Mouse (Mus musculus) hindbrain, embryonic 15.5 days (tissue): ENCODE data around the gene Adarb1. TPM values are rescaled to one million over a fixed set of nuclear protein-coding genes. Genes with fewer than 3 reads are reported as not detected.

Experiments
- ATAC-seq: fragments of 200-750 bp; cut with Nextera tagmentation; 2 replicates; pipeline ENCODE4 v1.8.0; 2017; ENCODE audit warnings: low read depth, moderate number of reproducible peaks, moderate TSS enrichment; ENCODE audit not compliant: low FRiP score
- H3K27ac ChIP-seq: fragments of 300-500 bp; sonication (generic); replicated peaks from 2 replicates; pipeline ENCODE4 v1.5.1; 2015; ENCODE audit warnings: mild to moderate bottlenecking, inconsistent platforms
- H3K27me3 ChIP-seq: fragments of 300-500 bp; sonication (generic); 2 replicates; pipeline ENCODE4 v1.6.1; 2015; ENCODE audit warnings: control low read depth, inconsistent platforms
- H3K36me3 ChIP-seq: fragments of 300-500 bp; sonication (generic); 2 replicates; pipeline ENCODE4 v1.6.1; 2015; ENCODE audit warnings: control low read depth, inconsistent platforms
- H3K4me1 ChIP-seq: fragments of 300-500 bp; sonication (generic); replicated peaks from 2 replicates; pipeline ENCODE4 v1.6.1; 2015; ENCODE audit warnings: control low read depth, inconsistent platforms
- H3K4me2 ChIP-seq: fragments of 300-500 bp; sonication (generic); 2 replicates; pipeline ENCODE4 v1.6.1; 2015; ENCODE audit warnings: moderate library complexity, mild to moderate bottlenecking, inconsistent platforms
- H3K4me3 ChIP-seq: fragments of 300-500 bp; sonication (generic); 2 replicates; pipeline ENCODE4 v1.5.1; 2015; ENCODE audit warnings: mild to moderate bottlenecking, inconsistent platforms
- H3K9ac ChIP-seq: fragments of 300-500 bp; sonication (generic); 2 replicates; pipeline ENCODE4 v1.6.1; 2015; ENCODE audit warnings: inconsistent platforms
- H3K9me3 ChIP-seq: fragments of 300-500 bp; sonication (generic); 2 replicates; pipeline ENCODE4 v1.6.1; 2016; ENCODE audit warnings: control low read depth, inconsistent platforms
- WGBS: fragments of 180-500 bp; shearing (Covaris S2); methylation state at CpG from one replicate; pipeline ENCODE4 v1.1.7; 2015; 5-methylcytosine and 5-hydroxymethylcytosine counted together
- polyA plus RNA-seq: library from polyadenylated mRNA; unstranded; fragments of >200 nt; fragmentation: Nextera tagmentation; extraction: Ambion mirVana; gene quantifications from 2 replicates; pipeline ENCODE4 v1.2.1, GENCODE M21; 2015

Gene Adarb1
- polyA plus RNA-seq, 1 experiment from 2014 or later = 21.5 TPM

DNA sequence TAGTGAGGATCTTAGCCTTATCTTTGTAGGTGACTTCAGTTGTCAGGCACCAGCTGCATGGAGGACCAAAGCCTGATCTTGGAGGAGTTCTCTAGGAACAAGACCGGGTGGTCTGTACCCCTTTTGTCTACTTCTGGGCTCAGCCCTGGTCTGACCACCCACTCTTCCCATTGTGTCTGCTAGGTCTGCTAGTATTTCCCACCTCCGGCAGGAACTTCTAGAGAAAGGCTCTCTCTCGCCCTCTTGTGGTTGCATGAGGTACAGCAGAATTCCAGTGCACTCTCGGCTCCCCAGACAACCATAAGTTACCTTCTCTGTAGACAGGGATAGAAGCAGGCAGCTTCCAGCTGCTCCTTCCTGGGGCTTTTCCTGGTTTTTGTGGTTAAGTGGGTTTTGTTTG lies 165.3 kb downstream of the Adarb1 start:
- Histone ChIP-seq H3K4me3 (no peak overlapping the region), H3K4me2 (no peak overlapping the region), H3K36me3 (no peaks in the 10 kb centered on the region), H3K27ac (no peak overlapping the region), H3K9me3 (no peaks in the 10 kb centered on the region), H3K27me3 (no peaks in the 10 kb centered on the region), H3K4me1 (peaks cover 29% of the 10 kb centered on the region), H3K9ac (no peak overlapping the region)
- 0% methylated on average over 4 of the region's 4 CpGs for WGBS
- ATAC-seq = peak; percentile 46; the same call in 1 of the 2 replicates

DNA sequence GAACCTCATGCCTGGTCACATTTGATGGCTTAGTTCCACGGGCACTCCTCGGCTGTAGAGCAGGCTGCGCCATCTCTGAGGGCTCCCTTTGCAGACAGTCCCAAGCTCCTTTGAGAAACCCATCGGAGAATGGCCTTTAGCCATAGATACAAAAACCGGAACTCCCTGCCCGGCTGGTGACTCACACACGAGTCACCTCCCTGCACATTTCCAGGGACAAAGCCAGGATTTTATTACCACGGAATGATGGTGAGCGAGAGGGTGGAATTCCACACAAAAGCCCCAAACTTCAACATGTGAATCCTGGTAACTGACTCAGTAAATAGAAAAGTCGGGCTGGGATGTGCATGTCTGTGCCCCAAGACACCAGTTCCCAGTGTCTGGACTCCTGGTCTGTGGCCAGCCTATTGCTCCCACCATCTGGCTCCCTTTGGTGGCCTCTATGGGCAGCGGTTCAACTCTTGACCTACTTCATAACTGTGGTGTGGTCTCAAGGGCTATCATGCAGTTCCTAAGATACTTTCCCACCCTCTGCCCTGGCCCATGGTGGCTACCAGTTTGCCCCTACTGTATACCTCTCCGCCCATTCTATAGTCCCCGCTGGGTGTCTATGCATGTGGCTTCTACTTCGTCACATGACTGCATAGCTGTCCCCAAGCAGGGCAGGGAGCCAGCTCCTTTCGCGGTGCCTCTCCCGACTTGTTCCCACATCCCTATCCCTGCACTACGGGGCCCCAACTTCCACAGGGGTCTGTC lies 166.1 kb downstream of the Adarb1 start:
- Histone ChIP-seq H3K4me3 (no peak overlapping the region), H3K27me3 (no peaks in the 10 kb centered on the region), H3K4me2 (no peak overlapping the region), H3K9me3 (no peaks in the 10 kb centered on the region), H3K27ac (no peak overlapping the region), H3K36me3 (no peaks in the 10 kb centered on the region), H3K9ac (no peak overlapping the region), H3K4me1 (peaks cover 29% of the 10 kb centered on the region)
- 0 out of 2 replicates have a peak, but pooled peaks have one; percentile 20 for ATAC-seq
- WGBS = 59% methylated on average over 18 of the region's 18 CpGs

DNA sequence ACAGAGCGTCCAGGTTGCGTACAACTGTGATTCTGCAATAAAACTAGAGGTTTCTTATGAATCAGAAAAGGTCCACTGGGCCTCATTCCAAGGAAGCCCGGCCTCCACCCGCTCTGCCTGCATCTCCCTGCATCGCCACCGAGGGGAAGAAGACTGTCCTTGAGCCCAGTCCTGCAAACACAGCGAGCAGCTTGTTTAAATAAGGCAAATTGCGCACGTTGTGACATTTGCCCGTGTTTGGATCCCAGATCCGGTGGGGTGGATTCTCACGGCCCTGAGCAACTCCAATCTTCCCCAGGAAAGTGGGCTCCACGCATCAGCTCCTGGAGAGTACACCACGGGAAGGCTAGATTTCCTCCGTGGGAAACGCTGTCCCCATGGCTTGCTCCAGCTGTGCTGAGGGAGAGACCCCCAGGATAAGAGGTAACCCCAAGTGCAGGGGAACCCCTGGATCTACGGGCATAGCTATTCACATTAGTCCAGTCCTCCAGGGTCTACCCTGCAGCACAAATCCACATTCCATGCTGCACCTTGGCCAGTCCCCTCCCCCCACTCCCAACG lies 166.8 kb downstream of the Adarb1 start:
- Histone ChIP-seq H3K27me3 (no peaks in the 10 kb centered on the region), H3K9ac (no peak overlapping the region), H3K36me3 (no peaks in the 10 kb centered on the region), H3K9me3 (no peaks in the 10 kb centered on the region), H3K27ac (no peak overlapping the region; the same call in 1 of the 2 replicates), H3K4me1 (peaks cover 28% of the 10 kb centered on the region), H3K4me3 (no peak overlapping the region), H3K4me2 (no peak overlapping the region)
- no peak for ATAC-seq
- WGBS = 63% methylated on average over 18 of the region's 18 CpGs

DNA sequence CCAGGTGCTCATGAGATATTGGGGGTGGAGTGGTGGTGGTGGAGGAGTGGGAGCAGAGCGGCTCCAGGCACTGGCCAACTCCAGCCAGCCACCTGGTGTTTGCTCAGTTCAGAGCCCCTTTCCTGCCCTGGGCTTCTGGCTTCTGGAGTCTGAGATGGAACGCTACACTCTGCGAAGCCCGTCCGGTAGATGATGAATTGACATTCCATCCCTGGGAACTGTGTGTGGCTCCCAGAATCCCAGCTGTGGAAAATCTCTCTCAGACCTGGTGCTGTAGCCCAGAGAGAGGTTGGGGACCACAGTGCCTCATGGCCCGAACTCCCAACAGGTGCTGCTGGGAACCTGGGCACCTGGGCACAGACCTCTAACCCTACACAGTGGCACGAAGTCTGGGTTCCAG lies 170.4 kb downstream of the Adarb1 start:
- Histone ChIP-seq H3K36me3 (no peaks in the 10 kb centered on the region), H3K9me3 (no peaks in the 10 kb centered on the region), H3K9ac (no peak overlapping the region), H3K4me2 (no peak overlapping the region), H3K4me1 (peaks cover 18% of the 10 kb centered on the region), H3K27me3 (no peaks in the 10 kb centered on the region), H3K4me3 (no peak overlapping the region), H3K27ac (no peak overlapping the region)
- 79% methylated on average over 7 of the region's 7 CpGs for WGBS
- no peak for ATAC-seq

DNA sequence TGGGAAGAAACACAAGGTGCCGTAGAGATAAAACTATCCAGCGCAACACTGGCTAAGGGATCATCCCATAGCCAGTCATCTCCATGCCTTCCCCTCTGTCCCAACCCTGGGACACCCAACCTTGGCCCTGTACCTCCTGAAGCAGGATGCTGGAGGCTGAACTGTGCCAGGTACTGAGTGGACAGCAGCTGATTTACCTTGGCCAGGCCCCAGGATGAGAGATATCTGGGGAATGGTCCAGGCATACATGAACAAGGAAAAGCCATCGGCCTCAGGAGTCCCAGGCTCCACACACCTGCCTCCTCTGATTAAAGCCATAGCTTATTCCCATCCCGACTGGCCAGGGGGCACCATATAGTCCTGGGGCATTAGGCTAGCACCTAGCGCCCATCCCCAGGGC lies 171.0 kb downstream of the Adarb1 start:
- Histone ChIP-seq H3K27me3 (no peaks in the 10 kb centered on the region), H3K27ac (no peak overlapping the region), H3K9ac (no peak overlapping the region), H3K9me3 (no peaks in the 10 kb centered on the region), H3K36me3 (no peaks in the 10 kb centered on the region), H3K4me3 (no peak overlapping the region), H3K4me2 (no peak overlapping the region), H3K4me1 (peaks cover 11% of the 10 kb centered on the region)
- WGBS = 91% methylated on average over 5 of the region's 5 CpGs
- no peak for ATAC-seq

DNA sequence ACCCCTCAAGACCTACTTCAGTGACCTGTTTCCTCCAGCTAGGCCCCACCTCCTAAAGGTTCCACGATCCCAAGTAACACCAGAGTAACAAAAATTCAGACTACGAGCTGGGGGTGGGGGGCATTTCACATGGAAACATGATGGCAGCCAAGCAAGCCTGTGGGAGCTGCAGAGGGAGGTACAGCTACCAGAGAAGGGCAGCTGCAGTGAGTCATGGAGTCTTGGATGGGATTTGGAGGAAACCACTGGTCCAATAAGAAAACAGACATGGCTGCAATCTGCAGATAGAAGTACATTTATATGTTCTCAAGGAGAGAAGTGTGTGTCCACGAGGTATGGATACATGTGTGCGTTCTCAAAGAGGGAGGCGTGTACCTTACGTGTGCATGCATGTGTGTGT lies 173.3 kb downstream of the Adarb1 start:
- Histone ChIP-seq H3K4me1 (no peaks in the 10 kb centered on the region), H3K4me2 (no peak overlapping the region), H3K4me3 (no peak overlapping the region), H3K27ac (no peak overlapping the region), H3K9ac (no peak overlapping the region), H3K9me3 (no peaks in the 10 kb centered on the region), H3K36me3 (no peaks in the 10 kb centered on the region), H3K27me3 (no peaks in the 10 kb centered on the region)
- 96% methylated on average over 6 of the region's 6 CpGs for WGBS
- ATAC-seq = no peak

DNA sequence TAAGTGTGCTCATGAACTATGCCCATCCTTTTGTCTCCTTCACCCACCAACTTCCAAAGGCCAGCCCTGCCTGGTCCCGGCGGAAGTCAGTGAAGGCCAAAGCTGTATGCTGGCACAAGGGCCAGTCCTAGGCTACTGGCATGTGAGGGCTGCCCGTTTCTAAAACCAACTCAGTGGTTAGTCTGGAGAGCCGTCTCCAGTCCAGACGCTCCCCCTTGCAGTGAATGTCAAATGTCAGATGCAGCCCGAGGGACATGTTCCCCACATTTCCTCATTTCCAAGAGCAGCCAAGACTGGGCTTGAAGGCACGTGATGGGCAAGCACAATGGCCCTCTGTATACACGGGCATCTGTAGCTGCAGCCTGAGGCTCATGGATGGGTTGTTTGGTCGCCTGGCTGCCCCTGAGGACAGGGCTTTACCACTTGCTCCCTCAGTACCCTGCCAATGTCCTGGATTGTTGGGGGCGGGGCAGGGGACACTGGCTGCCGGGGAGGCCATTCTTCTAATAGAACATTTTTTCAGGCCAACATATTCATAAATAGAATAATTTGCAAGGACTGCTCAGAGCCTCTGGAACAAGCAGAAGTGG lies 174.4 kb downstream of the Adarb1 start:
- no peak overlapping the region for H3K4me3 ChIP-seq
- H3K27me3 ChIP-seq = no peaks in the 10 kb centered on the region
- H3K36me3 ChIP-seq = no peaks in the 10 kb centered on the region
- H3K4me2 ChIP-seq = no peak overlapping the region
- peak; percentile 48; the same call in 1 of the 2 replicates for ATAC-seq
- no peaks in the 10 kb centered on the region for H3K9me3 ChIP-seq
- 67% methylated on average over 11 of the region's 11 CpGs for WGBS
- no peak overlapping the region for H3K9ac ChIP-seq
- no peaks in the 10 kb centered on the region for H3K4me1 ChIP-seq
- no peak overlapping the region for H3K27ac ChIP-seq

DNA sequence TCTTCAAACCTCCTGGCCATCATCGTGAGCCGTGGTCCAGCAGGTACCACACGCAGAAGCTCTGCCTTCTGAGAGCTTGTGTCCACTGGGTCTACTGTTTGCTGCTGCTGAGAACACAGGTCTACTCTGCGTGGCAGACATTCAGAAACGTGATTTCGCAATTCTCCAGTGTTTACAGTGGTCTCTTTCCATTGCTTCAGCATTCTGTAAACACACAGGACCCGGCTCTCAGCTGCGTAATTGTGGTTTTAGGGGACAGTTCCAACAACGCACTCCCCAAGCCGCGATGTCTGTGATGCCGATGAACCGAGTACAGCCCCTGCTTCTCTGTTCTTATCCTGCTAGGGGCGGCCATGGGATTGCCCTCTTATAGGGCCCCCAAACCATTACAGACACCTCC lies 175.2 kb downstream of the Adarb1 start:
- Histone ChIP-seq H3K9me3 (no peaks in the 10 kb centered on the region), H3K36me3 (no peaks in the 10 kb centered on the region), H3K27me3 (no peaks in the 10 kb centered on the region), H3K4me1 (no peaks in the 10 kb centered on the region), H3K27ac (no peak overlapping the region), H3K4me3 (no peak overlapping the region), H3K9ac (no peak overlapping the region), H3K4me2 (no peak overlapping the region)
- no peak for ATAC-seq
- WGBS = 89% methylated on average over 14 of the region's 14 CpGs

DNA sequence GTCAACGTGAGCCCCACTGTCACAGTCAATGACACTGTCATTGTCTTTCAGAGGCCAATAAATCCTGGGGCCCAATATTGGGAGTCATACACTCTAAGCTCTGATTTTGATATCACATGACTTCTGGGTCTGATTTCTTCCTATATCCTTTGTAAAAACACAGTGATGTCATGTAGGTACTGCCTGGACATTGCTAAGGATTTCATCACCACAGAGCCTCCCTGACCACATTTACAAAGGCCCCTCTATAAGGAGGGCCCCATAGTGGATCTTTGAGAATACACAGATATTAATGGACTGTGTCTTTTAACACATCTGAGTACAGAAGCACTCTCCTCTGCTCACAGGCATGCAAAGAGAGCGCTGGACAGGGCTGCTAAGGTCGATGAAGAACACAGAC lies 175.7 kb downstream of the Adarb1 start:
- Histone ChIP-seq H3K9ac (no peak overlapping the region), H3K36me3 (no peaks in the 10 kb centered on the region), H3K4me3 (no peak overlapping the region), H3K27me3 (no peaks in the 10 kb centered on the region), H3K9me3 (no peaks in the 10 kb centered on the region), H3K4me2 (no peak overlapping the region), H3K27ac (no peak overlapping the region), H3K4me1 (no peaks in the 10 kb centered on the region)
- WGBS = 89% methylated on average over 3 of the region's 3 CpGs
- ATAC-seq = no peak

DNA sequence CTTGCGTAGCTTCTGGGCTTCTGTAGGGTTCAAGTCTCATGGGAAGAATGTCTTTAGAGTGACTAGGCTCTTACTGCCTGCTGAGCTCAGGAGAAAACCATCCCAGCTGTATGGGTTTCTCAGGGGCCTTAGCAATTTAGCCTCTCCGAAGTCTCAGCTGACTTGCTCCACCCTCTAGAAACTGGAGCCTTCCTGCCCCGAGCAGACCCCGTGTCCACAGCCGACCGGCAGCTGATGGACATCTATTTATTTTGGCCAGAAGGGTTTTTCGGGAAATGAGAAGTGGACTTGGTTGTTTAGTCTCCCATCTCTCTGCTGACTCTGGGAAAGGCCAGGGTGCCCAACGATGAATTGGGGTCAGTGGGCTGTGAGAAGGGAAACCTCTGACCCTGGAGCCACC lies 177.3 kb downstream of the Adarb1 start:
- Histone ChIP-seq H3K36me3 (no peaks in the 10 kb centered on the region), H3K4me3 (no peak overlapping the region), H3K27ac (no peak overlapping the region), H3K9ac (no peak overlapping the region), H3K4me2 (no peak overlapping the region), H3K27me3 (no peaks in the 10 kb centered on the region), H3K9me3 (no peaks in the 10 kb centered on the region), H3K4me1 (no peaks in the 10 kb centered on the region)
- 86% methylated on average over 8 of the region's 8 CpGs for WGBS
- no peak for ATAC-seq
